Mouse (Mus musculus) small intestine, adult 2 months (tissue): ENCODE results near the gene Nrxn1. TPM values are rescaled to one million over a fixed set of nuclear protein-coding genes. Genes with fewer than 3 reads are reported as not detected.

Experiments used
- H3K27ac ChIP-seq: fragments of 200-500 bp; 2 replicates; pipeline ENCODE4 v1.5.1; 2012; ENCODE audit warnings: low read depth, low read length, control low read depth, inconsistent platforms; ENCODE audit not compliant: insufficient read depth
- H3K27me3 ChIP-seq: fragments of 200-500 bp; 2 replicates; pipeline ENCODE4 v1.6.1; 2012; ENCODE audit warnings: mild to moderate bottlenecking, moderate library complexity, low read length, inconsistent platforms; ENCODE audit not compliant: control insufficient read depth, insufficient read depth
- H3K36me3 ChIP-seq: fragments of 200-500 bp; 2 replicates; pipeline ENCODE4 v1.6.1; 2012; ENCODE audit warnings: mild to moderate bottlenecking, low read length, control low read depth, inconsistent platforms; ENCODE audit not compliant: control insufficient read depth, insufficient read depth
- H3K4me1 ChIP-seq: fragments of 200-500 bp; 2 replicates; pipeline ENCODE4 v1.6.1; 2012; ENCODE audit warnings: low read length, inconsistent platforms, mixed read lengths; ENCODE audit not compliant: control insufficient read depth, insufficient read depth, insufficient read length
- H3K4me3 ChIP-seq: fragments of 200-500 bp; 2 replicates; pipeline ENCODE4 v1.5.1; 2012; ENCODE audit warnings: low read depth, mild to moderate bottlenecking, control low read depth, inconsistent platforms, low read length, moderate library complexity
- CTCF ChIP-seq: fragments of 200-500 bp; IDR thresholded peaks from 2 replicates; pipeline ENCODE4 v1.5.1; 2012; ENCODE audit warnings: low read depth, mild to moderate bottlenecking, control low read depth, inconsistent platforms, low read length, moderate library complexity, mixed read lengths; ENCODE audit not compliant: insufficient replicate concordance, insufficient read length; ENCODE audit errors: extremely low read depth
- POLR2A ChIP-seq: fragments of 200-500 bp; IDR thresholded peaks from 2 replicates; pipeline ENCODE4 v1.6.1; 2012; ENCODE audit warnings: low read depth, mild to moderate bottlenecking, control low read depth, inconsistent platforms, low read length, moderate library complexity
- WGBS: fragments of 180-500 bp; shearing (Covaris S2); methylation state at CpG from one replicate; pipeline ENCODE4 v1.1.7; 2018; 5-methylcytosine and 5-hydroxymethylcytosine counted together
- polyA plus RNA-seq: library from polyadenylated mRNA; depleted of rRNA; stranded (reverse); fragments of >200 nt; gene quantifications from 2 replicates; pipeline ENCODE4 v1.2.3, GENCODE M21; 2012

The Nrxn1 gene
- polyA plus RNA-seq, 1 experiment = 0.39 TPM

DNA sequence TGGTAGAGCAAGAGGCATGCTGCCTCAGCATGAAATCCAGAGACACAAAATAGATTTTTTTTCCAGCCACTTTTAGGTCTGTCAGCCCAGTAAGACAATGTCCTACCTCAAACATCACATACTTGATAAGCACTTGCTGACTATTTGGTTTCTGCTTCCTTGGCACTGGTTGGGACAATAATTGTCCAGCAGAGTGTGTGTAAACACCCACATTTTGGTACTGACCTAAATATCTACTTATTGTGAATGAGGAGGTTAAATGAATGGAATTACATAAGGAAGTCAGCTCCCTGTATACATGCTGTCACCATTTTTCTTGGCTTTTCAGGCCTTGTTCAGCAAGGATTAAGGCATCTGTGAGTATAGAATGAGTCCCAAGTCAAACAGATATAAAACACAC is 649.8 kb downstream of the Nrxn1 start:
- TF ChIP-seq CTCF (no peak), POLR2A (no peak)
- Histone ChIP-seq H3K27ac (no peak overlapping the region), H3K27me3 (no peaks in the 10 kb centered on the region), H3K4me1 (no peaks in the 10 kb centered on the region), H3K36me3 (no peaks in the 10 kb centered on the region), H3K4me3 (no peak overlapping the region)

DNA sequence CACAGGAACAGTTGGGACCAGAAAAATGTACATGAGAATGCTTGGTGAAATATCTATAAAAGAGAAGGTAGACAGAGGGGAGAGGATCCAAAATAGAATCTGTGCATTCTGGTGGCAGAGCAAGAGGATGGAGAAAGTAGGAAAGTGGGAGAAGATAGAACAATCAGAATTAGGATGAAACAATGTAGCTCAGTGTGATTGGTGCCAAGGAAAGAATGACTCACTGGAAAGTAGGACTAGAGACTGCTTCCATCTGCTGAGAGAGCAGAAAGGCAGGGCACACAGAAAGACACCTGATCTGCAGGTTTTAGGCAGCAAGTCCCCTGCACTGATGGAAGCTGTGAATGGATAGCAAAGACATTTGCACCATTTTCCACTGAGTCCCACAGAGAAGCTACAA is 657.0 kb downstream of the Nrxn1 start:
- TF ChIP-seq POLR2A (no peak), CTCF (no peak)
- Histone ChIP-seq H3K4me3 (no peak overlapping the region), H3K27ac (no peak overlapping the region), H3K4me1 (no peaks in the 10 kb centered on the region), H3K27me3 (no peaks in the 10 kb centered on the region), H3K36me3 (no peaks in the 10 kb centered on the region)

DNA sequence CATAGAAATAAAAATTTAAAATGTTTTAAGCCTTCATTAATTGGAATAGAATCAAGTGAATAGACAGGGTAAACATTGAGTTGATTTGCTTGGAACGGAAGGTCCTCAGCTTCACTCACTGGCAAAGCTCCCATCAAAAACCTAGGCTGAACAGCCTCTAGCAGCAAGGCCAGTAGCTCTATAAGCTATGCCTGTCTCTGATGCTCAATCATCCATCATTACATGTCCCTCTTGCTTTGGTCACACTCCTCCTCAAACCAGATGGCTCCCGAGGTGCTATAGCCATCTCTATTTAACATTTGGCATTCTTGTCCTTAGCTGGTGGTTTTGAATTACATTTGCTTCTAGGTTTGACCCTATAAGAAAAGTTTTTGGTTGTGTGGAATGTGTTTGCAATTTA is 657.5 kb downstream of the Nrxn1 start:
- Histone ChIP-seq H3K27ac (no peak overlapping the region), H3K4me3 (no peak overlapping the region), H3K36me3 (no peaks in the 10 kb centered on the region), H3K27me3 (no peaks in the 10 kb centered on the region), H3K4me1 (no peaks in the 10 kb centered on the region)
- WGBS = 73% methylated on average over 2 of the region's 2 CpGs
- TF ChIP-seq CTCF = no peak
- TF ChIP-seq POLR2A = no peak

DNA sequence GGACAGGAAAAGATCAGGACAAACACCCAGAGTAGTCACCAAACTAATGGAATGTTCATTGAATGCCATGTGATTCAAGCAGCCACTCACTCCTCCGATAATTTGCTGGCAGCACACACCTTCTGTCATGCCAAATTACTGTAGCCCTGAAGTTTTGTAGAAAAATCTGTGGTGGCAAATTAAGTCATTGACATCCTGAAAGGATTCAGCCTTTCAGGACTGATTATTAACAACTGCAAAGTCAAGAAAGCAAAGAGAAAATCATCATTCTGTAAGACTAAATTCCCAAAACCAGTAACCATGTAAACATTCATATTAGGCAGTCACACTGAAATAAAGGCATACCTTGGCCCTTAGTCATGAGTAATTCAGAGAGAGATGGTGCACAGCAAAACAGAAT is 662.7 kb downstream of the Nrxn1 start:
- TF ChIP-seq POLR2A = no peak
- TF ChIP-seq CTCF = no peak
- no peaks in the 10 kb centered on the region for H3K27me3 ChIP-seq
- H3K4me1 ChIP-seq = no peaks in the 10 kb centered on the region
- WGBS = 82% methylated on average over 1 of the region's 1 CpGs
- no peak overlapping the region for H3K27ac ChIP-seq
- H3K36me3 ChIP-seq = no peaks in the 10 kb centered on the region
- H3K4me3 ChIP-seq = no peak overlapping the region

DNA sequence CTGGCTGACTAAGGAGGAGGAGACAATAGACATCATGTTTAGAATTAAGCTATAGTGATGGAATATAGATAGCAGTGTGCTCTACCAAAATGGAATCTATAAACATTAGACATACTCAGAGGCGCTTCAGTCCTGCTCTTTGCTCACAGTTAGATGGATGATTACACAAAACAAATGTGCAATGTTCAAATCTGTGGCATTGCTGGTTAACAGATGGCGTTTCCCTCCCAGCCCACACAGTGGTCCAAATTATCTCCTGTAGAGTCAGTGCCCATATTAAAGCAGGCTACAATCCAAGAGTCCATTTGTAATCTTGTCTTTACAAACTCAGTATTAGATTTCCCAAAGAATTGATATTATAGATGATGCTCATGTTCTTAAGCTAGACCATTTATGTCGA is 666.9 kb downstream of the Nrxn1 start:
- Histone ChIP-seq H3K27ac (no peak overlapping the region), H3K4me1 (no peaks in the 10 kb centered on the region), H3K4me3 (no peak overlapping the region), H3K27me3 (no peaks in the 10 kb centered on the region), H3K36me3 (no peaks in the 10 kb centered on the region)
- 79% methylated on average over 3 of the region's 3 CpGs for WGBS
- TF ChIP-seq CTCF = no peak
- TF ChIP-seq POLR2A = no peak

DNA sequence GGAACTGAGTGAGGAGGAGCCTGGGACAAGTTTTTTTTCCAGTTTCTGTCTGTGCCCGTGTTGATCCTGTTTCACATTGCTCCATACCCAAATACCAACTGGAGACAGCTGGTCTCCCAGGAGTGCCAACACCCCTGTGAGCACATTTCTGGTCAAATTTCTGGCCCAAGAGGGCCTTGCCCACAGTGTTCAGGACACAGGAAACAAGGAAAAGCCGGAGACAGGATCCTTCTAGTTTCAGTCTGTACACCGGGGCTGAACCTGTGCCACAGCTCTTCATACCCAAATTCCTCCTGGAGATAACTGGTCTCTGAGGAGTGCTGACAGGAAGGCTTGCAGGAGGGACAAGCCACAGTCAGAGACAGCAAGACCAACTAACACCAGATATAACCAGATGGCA is 670.3 kb downstream of the Nrxn1 start:
- no peaks in the 10 kb centered on the region for H3K4me1 ChIP-seq
- no peaks in the 10 kb centered on the region for H3K27me3 ChIP-seq
- H3K36me3 ChIP-seq = no peaks in the 10 kb centered on the region
- H3K27ac ChIP-seq = no peak overlapping the region
- no peak overlapping the region for H3K4me3 ChIP-seq
- 90% methylated on average over 3 of the region's 3 CpGs for WGBS
- TF ChIP-seq CTCF (no peak), POLR2A (no peak)

DNA sequence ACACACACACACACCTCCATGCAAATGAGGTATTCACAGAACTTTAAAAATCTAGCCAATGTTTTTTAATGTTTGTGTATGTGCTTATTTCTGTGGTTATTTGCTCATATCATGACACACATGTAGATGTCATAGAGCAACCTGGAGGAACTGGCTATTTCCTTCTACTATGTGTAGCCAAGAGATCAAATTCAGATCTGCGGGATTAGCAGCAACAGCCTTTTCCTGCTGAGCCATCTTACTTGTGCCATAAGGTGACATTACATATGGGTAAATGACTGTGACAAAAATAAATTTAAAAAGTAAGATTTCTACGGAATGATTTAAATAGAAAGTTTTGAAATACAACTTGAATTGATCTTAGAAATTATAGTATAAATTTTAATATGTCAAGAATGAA is 672.1 kb downstream of the Nrxn1 start:
- WGBS = 94% methylated on average over 2 of the region's 2 CpGs
- Histone ChIP-seq H3K4me3 (no peak overlapping the region), H3K27ac (no peak overlapping the region)

DNA sequence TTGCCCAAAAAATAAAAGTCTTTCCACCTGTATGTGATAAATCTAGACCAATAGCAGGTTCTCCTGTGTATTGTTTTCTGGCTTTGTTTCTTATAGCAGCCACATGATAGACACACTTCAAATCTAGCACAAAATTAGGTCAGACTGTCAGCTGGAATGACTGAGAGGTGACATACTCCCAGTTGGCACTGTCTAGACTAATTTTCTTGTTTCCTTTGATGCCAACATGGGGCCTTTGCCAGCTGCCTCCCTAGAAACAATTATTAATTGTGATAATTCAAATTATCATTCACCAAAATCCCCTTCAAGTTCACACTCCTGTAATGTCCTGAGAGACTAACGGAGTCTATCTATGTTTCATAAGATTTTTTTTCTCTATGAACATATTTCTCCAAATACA is 673.3 kb downstream of the Nrxn1 start:
- H3K27me3 ChIP-seq = no peaks in the 10 kb centered on the region
- WGBS = 75% methylated on average over 1 of the region's 1 CpGs
- no peak overlapping the region for H3K4me3 ChIP-seq
- no peak overlapping the region for H3K27ac ChIP-seq
- TF ChIP-seq CTCF = no peak
- TF ChIP-seq POLR2A = no peak
- no peaks in the 10 kb centered on the region for H3K4me1 ChIP-seq
- no peaks in the 10 kb centered on the region for H3K36me3 ChIP-seq

More for the DNA sequence above, 672.1 kb downstream of the Nrxn1 start:
- Histone ChIP-seq H3K4me1 (no peaks in the 10 kb centered on the region), H3K27me3 (no peaks in the 10 kb centered on the region), H3K36me3 (no peaks in the 10 kb centered on the region)
- TF ChIP-seq CTCF = no peak
